Mouse (Mus musculus): ENCODE measurements around the gene Gucy2g. TPM values are rescaled to one million over a fixed set of nuclear protein-coding genes. Genes with fewer than 3 reads are reported as not detected.

The Gucy2g gene
- total and polyA plus RNA-seq, 2 experiments from 2014 or later: not detected

GRCm38 (mm10) chr19:55148109-55148508 is 92.9 kb downstream of the Gucy2g start:
- H3K4me1 ChIP-seq (ENCODE audit: control insufficient read depth, insufficient read depth): no peaks in the 10 kb centered on the region
- no peak for ATAC-seq (ENCODE audit: insufficient read depth, low read depth)
- H3K27ac ChIP-seq (ENCODE audit: low read depth): no peak overlapping the region
- no peak overlapping the region for H3K4me2 ChIP-seq (ENCODE audit: low read depth, low read length)
- no peaks in the 10 kb centered on the region for H3K27me3 ChIP-seq (ENCODE audit: control insufficient read depth, insufficient read depth, low read length)
- H3K9me3 ChIP-seq (replicated peaks; ENCODE audit: control insufficient read depth, low read length): no peaks in the 10 kb centered on the region
- H3K36me3 ChIP-seq (replicated peaks; ENCODE audit: control insufficient read depth, insufficient read depth, low read length): no peaks in the 10 kb centered on the region
- H3K4me3 ChIP-seq (ENCODE audit: low read depth, low read length): no peak overlapping the region
- H3K9ac ChIP-seq (replicated peaks; ENCODE audit: low read depth, low read length): no peak overlapping the region
- TF ChIP-seq EP300 (IDR thresholded peaks at IDR 0.05; ENCODE audit: low read depth) (no peak), CTCF (IDR thresholded peaks at IDR 0.05; ENCODE audit: low read depth) (no peak)
- WGBS: 67% methylated on average over 6 of the region's 6 CpGs
- DNase-seq (ENCODE audit: low spot score): no peak

Small RNA genes within 50 kb of the gene (microRNA-seq; reads per million reads assigned to microRNA genes)
- gene Mir6715: not detected

Other genes starting within 250 kb of the Gucy2g start
- 38.6 and 60.2 TPM in 2 replicates for gene Gpam, start 114.0 kb downstream of the Gucy2g start, total RNA-seq (2014; rRNA removed; ENCODE audit: low replicate concordance)
- 14.7 and 15.7 TPM in 2 replicates for gene Gpam, start 114.0 kb downstream of the Gucy2g start, polyA plus RNA-seq (2015; fragmentation: Nextera tagmentation; extraction: Ambion mirVana)
- gene Tectb, start 60.5 kb downstream of the Gucy2g start, total RNA-seq (2014; rRNA removed; ENCODE audit: low replicate concordance): not detected in 2 replicates
- 0.15 and 0.18 TPM in 2 replicates for gene Tectb, start 60.5 kb downstream of the Gucy2g start, polyA plus RNA-seq (2015; fragmentation: Nextera tagmentation; extraction: Ambion mirVana)
- 14.7 and 28.1 TPM in 2 replicates for gene Acsl5, start 10.7 kb upstream of the Gucy2g start, total RNA-seq (2014; rRNA removed; ENCODE audit: low replicate concordance)
- 15.0 and 15.8 TPM in 2 replicates for gene Acsl5, start 10.7 kb upstream of the Gucy2g start, polyA plus RNA-seq (2015; fragmentation: Nextera tagmentation; extraction: Ambion mirVana)
- gene Zdhhc6, start 74.8 kb upstream of the Gucy2g start, total RNA-seq (2014; rRNA removed; ENCODE audit: low replicate concordance): 31.3 and 36.9 TPM in 2 replicates
- gene Zdhhc6, start 74.8 kb upstream of the Gucy2g start, polyA plus RNA-seq (2015; fragmentation: Nextera tagmentation; extraction: Ambion mirVana): 45.3 and 45.4 TPM in 2 replicates
- 6.6 and 24.4 TPM in 2 replicates for gene Vti1a, start 75.1 kb upstream of the Gucy2g start, total RNA-seq (2014; rRNA removed; ENCODE audit: low replicate concordance)
- 11.5 and 12.5 TPM in 2 replicates for gene Vti1a, start 75.1 kb upstream of the Gucy2g start, polyA plus RNA-seq (2015; fragmentation: Nextera tagmentation; extraction: Ambion mirVana)

All from heart, postnatal 0 days (tissue).